Mouse (Mus musculus) heart, adult 2 months (tissue): Measurements from ENCODE around the gene Acer3. TPM values are rescaled to one million over a fixed set of nuclear protein-coding genes. Genes with fewer than 3 reads are reported as not detected.
"Not testable (repeated sequence)": the region's sequence is repeated elsewhere in the genome, so short reads cannot be mapped to it uniquely, and the experiment has no call there.

Source experiments
- DNase-seq, 2 experiments: peaks; one replicate each; pipeline ENCODE4 v3.0.0; 2021
- H3K27ac ChIP-seq: fragments of 200-600 bp; 2 replicates; pipeline ENCODE4 v1.8.1; 2022
- H3K27me3 ChIP-seq: fragments of 200-500 bp; 2 replicates; pipeline ENCODE4 v1.6.1; 2012; ENCODE audit warnings: mild to moderate bottlenecking, low read length, inconsistent platforms, mixed read lengths; ENCODE audit not compliant: control insufficient read depth, insufficient read depth
- H3K36me3 ChIP-seq: fragments of 200-500 bp; 2 replicates; pipeline ENCODE4 v1.6.1; 2012; ENCODE audit warnings: low read length, inconsistent platforms; ENCODE audit not compliant: control insufficient read depth, insufficient read depth
- H3K4me1 ChIP-seq: fragments of 200-500 bp; 2 replicates; pipeline ENCODE4 v1.6.1; 2011; ENCODE audit warnings: low read length; ENCODE audit not compliant: control insufficient read depth, insufficient read depth
- H3K4me3 ChIP-seq: fragments of 200-600 bp; 2 replicates; pipeline ENCODE4 v1.8.1; 2022
- H3K79me2 ChIP-seq: fragments of 200-500 bp; replicated peaks from 2 replicates; pipeline ENCODE4 v1.6.1; 2012; ENCODE audit warnings: mild to moderate bottlenecking, inconsistent platforms, low read length, moderate library complexity, mixed read lengths; ENCODE audit not compliant: control insufficient read depth, insufficient read depth
- H3K9ac ChIP-seq: fragments of 200-500 bp; 2 replicates; pipeline ENCODE4 v1.6.1; 2012; ENCODE audit warnings: low read depth, mild to moderate bottlenecking, control low read depth, inconsistent platforms, low read length, mixed read lengths
- CTCF ChIP-seq: fragments of 200-600 bp; IDR thresholded peaks from 2 replicates; pipeline ENCODE4 v1.8.1; 2022; ENCODE audit warnings: antibody characterized with exemption, mild to moderate bottlenecking, moderate library complexity
- EP300 ChIP-seq: fragments of 200-500 bp; IDR thresholded peaks from 2 replicates; pipeline ENCODE4 v1.6.1; 2011; ENCODE audit warnings: low read depth, low read length, control low read depth; ENCODE audit not compliant: insufficient read depth
- POLR2A ChIP-seq: fragments of 200-500 bp; IDR thresholded peaks from 2 replicates; pipeline ENCODE4 v1.6.1; 2011; ENCODE audit warnings: mild to moderate bottlenecking, low read depth, low read length, control low read depth; ENCODE audit not compliant: insufficient read depth
- WGBS: fragments of 180-500 bp; shearing (Covaris S2); methylation state at CpG from one replicate; pipeline ENCODE4 v1.1.7; 2018; 5-methylcytosine and 5-hydroxymethylcytosine counted together
- intact Hi-C: fragments of 180-260 bp; cut with DNase I; formaldehyde crosslinking; loops from one replicate; pipeline ENCODE4 v1.15.1; 2025
- polyA plus RNA-seq: library from polyadenylated mRNA; depleted of rRNA; stranded (reverse); fragments of >200 nt; gene quantifications from 2 replicates; pipeline ENCODE4 v1.2.3, GENCODE M21; 2012
- total RNA-seq, 2 experiments: library from RNA; stranded (reverse); gene quantifications; 2 replicates each; pipeline ENCODE4 v1.2.3; 2021

Acer3 gene
- total and polyA plus RNA-seq, 3 experiments: 5.5 to 13.2 (median 11.0) TPM

- 91% methylated on average over 1 of the region's 1 CpGs for WGBS
- H3K4me3 ChIP-seq: no peak overlapping the region
- no peak for DNase-seq
- H3K27ac ChIP-seq: no peak overlapping the region
- H3K4me1 ChIP-seq: peaks cover 3% of the 10 kb centered on the region
- H3K36me3 ChIP-seq: no peaks in the 10 kb centered on the region
- TF ChIP-seq CTCF: peak; percentile 64
- no peak for TF ChIP-seq POLR2A
- H3K9ac ChIP-seq: no peak overlapping the region
- H3K27me3 ChIP-seq: peaks cover 15% of the 10 kb centered on the region
- no peaks in the 10 kb centered on the region for H3K79me2 ChIP-seq
- intact Hi-C loops: no loop called here
These were observed 130.4 kb downstream of the Acer3 start for GRCm38 (mm10) chr7:98190578-98190977.

- H3K9ac ChIP-seq: no peak overlapping the region
- TF ChIP-seq CTCF: no peak
- TF ChIP-seq POLR2A: no peak
- TF ChIP-seq EP300: no peak
- no peaks in the 10 kb centered on the region for H3K79me2 ChIP-seq
- WGBS: 48% methylated on average over 3 of the region's 3 CpGs
- no peak overlapping the region for H3K4me3 ChIP-seq
- intact Hi-C loops: no loop called here
- peaks cover 5% of the 10 kb centered on the region for H3K4me1 ChIP-seq
- DNase-seq: no peak
- H3K36me3 ChIP-seq: no peaks in the 10 kb centered on the region
- peaks cover 15% of the 10 kb centered on the region for H3K27me3 ChIP-seq
- H3K27ac ChIP-seq: no peak overlapping the region
These were observed 131.3 kb downstream of the Acer3 start for GRCm38 (mm10) chr7:98189745-98190144.

- no peak for TF ChIP-seq CTCF
- no peak for TF ChIP-seq POLR2A
- no peak for TF ChIP-seq EP300
- no peak overlapping the region for H3K9ac ChIP-seq
- peaks cover 8% of the 10 kb centered on the region for H3K27me3 ChIP-seq
- no peak for DNase-seq
- no peak overlapping the region for H3K4me3 ChIP-seq
- no peaks in the 10 kb centered on the region for H3K79me2 ChIP-seq
- H3K27ac ChIP-seq: no peak overlapping the region
- peaks cover 5% of the 10 kb centered on the region for H3K4me1 ChIP-seq
- no peaks in the 10 kb centered on the region for H3K36me3 ChIP-seq
- intact Hi-C loops: no loop called here
- 92% methylated on average over 2 of the region's 2 CpGs for WGBS
These were observed 132.3 kb downstream of the Acer3 start for GRCm38 (mm10) chr7:98188680-98189079.

GRCm38 (mm10) chr7:98188238-98188637 lies 132.8 kb downstream of the Acer3 start:
- Histone ChIP-seq H3K27ac (no peak overlapping the region), H3K9ac (no peak overlapping the region), H3K4me3 (no peak overlapping the region), H3K36me3 (no peaks in the 10 kb centered on the region), H3K27me3 (peaks cover 5% of the 10 kb centered on the region), H3K4me1 (peaks cover 2% of the 10 kb centered on the region), H3K79me2 (no peaks in the 10 kb centered on the region)
- intact Hi-C loops: no loop called here
- no peak for TF ChIP-seq EP300
- no peak for TF ChIP-seq CTCF
- TF ChIP-seq POLR2A: no peak
- 96% methylated on average over 2 of the region's 2 CpGs for WGBS
- no peak for DNase-seq

GRCm38 (mm10) chr7:98187332-98187731 lies 133.7 kb downstream of the Acer3 start:
- intact Hi-C loops, H3K79me2 ChIP-seq, H3K4me1 ChIP-seq, DNase-seq, H3K27ac ChIP-seq, H3K27me3 ChIP-seq, H3K4me3 ChIP-seq, H3K36me3 ChIP-seq, H3K9ac ChIP-seq: not testable (repeated sequence)
- 88% methylated on average over 3 of the region's 3 CpGs for WGBS

GRCm38 (mm10) chr7:98186637-98187036 lies 134.4 kb downstream of the Acer3 start:
- H3K79me2 ChIP-seq: no peaks in the 10 kb centered on the region
- H3K36me3 ChIP-seq: no peaks in the 10 kb centered on the region
- no peak for DNase-seq
- intact Hi-C loops: no loop called here
- H3K4me1 ChIP-seq: peaks cover 2% of the 10 kb centered on the region
- H3K9ac ChIP-seq: no peak overlapping the region
- 79% methylated on average over 8 of the region's 8 CpGs for WGBS
- no peak overlapping the region for H3K27ac ChIP-seq
- no peaks in the 10 kb centered on the region for H3K27me3 ChIP-seq
- no peak overlapping the region for H3K4me3 ChIP-seq
- TF ChIP-seq EP300 (no peak), POLR2A (no peak), CTCF (no peak)
